Mouse (Mus musculus) olfactory bulb, adult 2 months (tissue): ENCODE data around the gene Tmem144. TPM values are rescaled to one million over a fixed set of nuclear protein-coding genes. Genes with fewer than 3 reads are reported as not detected.

Source experiments
- H3K27ac ChIP-seq: fragments of 200-500 bp; 2 replicates; pipeline ENCODE4 v1.5.1; 2012; ENCODE audit warnings: low read depth, low read length; ENCODE audit not compliant: insufficient read depth
- H3K4me1 ChIP-seq: fragments of 200-500 bp; 2 replicates; pipeline ENCODE4 v1.6.1; 2012; ENCODE audit warnings: low read length; ENCODE audit not compliant: control insufficient read depth, insufficient read depth
- H3K4me3 ChIP-seq: fragments of 200-500 bp; 2 replicates; pipeline ENCODE4 v1.5.1; 2012; ENCODE audit warnings: mild to moderate bottlenecking, low read depth, low read length, moderate library complexity; ENCODE audit not compliant: insufficient read depth
- CTCF ChIP-seq: fragments of 200-500 bp; IDR thresholded peaks from 2 replicates; pipeline ENCODE4 v1.5.1; 2012; ENCODE audit warnings: low read depth, mild to moderate bottlenecking, low read length, moderate library complexity; ENCODE audit not compliant: insufficient read depth
- POLR2A ChIP-seq: fragments of 200-500 bp; IDR thresholded peaks from 2 replicates; pipeline ENCODE4 v1.6.1; 2012; ENCODE audit warnings: mild to moderate bottlenecking, low read depth, low read length, moderate library complexity; ENCODE audit not compliant: insufficient read depth
- WGBS: fragments of 180-500 bp; shearing (Covaris S2); methylation state at CpG from one replicate; pipeline ENCODE4 v1.1.7; 2018; 5-methylcytosine and 5-hydroxymethylcytosine counted together
- polyA plus RNA-seq: library from polyadenylated mRNA; stranded (reverse); fragments of >200 nt; gene quantifications from 2 replicates; pipeline ENCODE4 v1.2.4, GENCODE M21; 2012; ENCODE audit warnings: low replicate concordance; ENCODE audit not compliant: missing spikeins, insufficient read depth, insufficient read length

The Tmem144 gene
- polyA plus RNA-seq, 1 experiment = not detected

DNA sequence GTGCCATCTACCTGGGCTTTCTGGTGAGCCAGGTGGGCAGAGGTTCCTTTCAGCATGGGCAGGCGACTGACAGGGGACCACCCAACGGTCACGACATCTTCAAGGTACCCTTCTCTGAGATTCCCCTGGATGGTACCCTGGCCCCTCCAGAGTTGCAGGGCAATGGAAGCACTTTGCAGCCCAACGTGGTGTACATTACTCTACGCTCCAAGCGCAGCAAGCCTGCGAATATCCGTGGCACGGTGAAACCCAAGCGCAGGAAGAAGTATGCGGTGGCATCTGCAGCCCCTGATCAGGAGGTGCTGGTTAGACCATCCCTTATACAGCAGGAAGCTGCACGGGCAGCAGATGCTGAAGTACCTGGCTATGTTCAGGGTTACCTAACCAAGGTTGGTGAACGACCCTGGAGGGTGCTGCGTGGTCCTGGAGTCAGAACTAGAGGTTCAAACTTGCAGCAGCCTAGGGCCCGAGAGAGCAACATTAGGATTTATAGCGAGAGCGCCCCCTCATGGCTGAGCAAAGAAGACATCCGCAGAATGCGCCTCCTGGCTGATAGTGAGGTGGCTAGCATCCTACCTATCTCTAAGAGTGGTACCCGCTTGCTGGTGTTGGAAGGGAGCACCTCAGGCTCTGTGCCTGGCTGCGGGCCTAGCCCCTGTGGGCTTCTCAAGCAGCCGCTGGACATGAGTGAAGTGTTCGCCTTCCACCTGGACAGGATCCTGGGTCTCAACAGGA lies 34.0 kb upstream of the Tmem144 start:
- H3K27ac ChIP-seq = no peak overlapping the region
- H3K4me3 ChIP-seq = no peak overlapping the region
- H3K4me1 ChIP-seq = peaks cover 10% of the 10 kb centered on the region
- no peak for TF ChIP-seq POLR2A
- TF ChIP-seq CTCF = 0 out of 2 replicates have a peak, but pooled peaks have one; percentile 6
- WGBS = 94% methylated on average over 23 of the region's 23 CpGs

DNA sequence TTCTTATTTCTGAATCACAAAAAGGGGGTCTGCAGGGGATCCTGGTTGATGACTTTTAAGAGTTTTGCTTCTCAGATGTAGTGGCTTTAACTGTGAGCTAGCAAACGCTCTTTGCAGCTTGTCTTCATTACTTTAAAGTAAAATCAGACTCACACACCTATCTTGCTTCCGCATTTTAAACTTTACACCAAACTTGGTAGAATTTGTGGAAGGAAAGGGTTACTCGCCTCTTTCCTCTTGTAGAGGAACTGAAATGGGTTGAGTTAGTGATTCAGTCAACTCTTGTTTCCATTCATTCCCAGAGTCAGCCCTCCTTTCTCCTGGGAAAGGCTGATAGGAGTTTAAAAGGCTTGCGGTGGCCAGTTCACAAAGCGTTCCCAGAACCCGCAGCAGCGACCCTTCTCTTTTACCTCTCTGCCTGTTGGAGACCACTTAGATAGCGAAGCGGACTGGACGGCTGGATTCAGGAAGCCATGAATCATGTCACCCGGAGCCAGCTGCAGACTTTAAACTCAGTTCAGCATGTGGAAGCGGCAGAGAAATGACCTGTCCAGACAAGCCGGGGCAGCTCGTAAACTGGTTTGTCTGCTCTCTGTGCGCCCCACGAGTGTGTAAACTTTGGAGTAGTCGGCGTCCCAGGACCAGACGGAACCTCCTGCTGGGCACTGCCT lies 33.2 kb upstream of the Tmem144 start:
- TF ChIP-seq CTCF (no peak), POLR2A (no peak)
- Histone ChIP-seq H3K4me3 (no peak overlapping the region), H3K27ac (no peak overlapping the region), H3K4me1 (peaks cover 10% of the 10 kb centered on the region)
- WGBS = 64% methylated on average over 19 of the region's 19 CpGs

DNA sequence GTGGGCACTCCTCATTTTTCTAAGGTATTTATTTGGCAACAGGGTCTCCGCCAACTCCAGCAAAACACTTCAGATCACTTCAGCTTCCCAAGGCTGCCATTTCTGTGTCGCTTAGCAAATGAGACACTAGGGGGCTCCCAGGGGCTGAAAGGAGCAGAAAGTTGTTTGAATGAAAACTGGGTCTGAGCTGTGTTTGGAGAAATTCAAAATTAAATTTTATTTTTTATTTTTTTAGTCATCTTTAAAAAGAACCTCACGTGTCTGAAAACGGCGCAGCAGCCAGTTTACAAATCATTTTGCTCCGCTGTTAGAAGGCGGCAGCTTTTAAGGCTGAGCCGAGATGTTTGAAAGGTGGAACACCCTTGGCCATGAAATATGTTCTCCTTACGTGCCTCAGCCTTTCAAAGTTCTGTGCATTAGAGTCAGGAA lies 32.2 kb upstream of the Tmem144 start:
- WGBS = 37% methylated on average over 9 of the region's 9 CpGs
- TF ChIP-seq POLR2A (no peak), CTCF (peak; percentile 47; the same call in 1 of the 2 replicates)
- Histone ChIP-seq H3K27ac (no peak overlapping the region), H3K4me3 (no peak overlapping the region), H3K4me1 (peaks cover 10% of the 10 kb centered on the region)

DNA sequence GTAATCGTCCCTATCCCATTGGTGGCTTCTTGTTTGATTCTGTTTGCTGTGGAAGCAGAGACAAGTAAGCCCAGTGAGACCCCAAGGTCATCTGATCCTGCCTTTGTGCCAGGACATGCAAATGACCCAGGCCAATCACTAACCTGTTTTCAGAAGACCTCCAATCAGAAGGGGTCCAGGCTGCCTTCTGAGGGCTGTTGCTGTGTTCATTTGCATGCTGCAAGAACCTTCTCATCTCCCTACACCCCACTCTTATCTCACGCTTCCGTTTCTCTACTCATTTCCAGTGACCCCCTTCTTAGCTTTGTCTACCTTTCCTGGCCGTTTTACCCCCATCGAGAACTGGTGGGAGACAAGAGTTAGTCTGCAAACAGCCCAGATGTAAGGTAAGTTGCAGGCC lies 31.7 kb upstream of the Tmem144 start, which contains the start of gene Fam198b:
Fam198b (plus strand) TSS at position 229 of the 400 bp plus-strand sequence.
- peaks cover 10% of the 10 kb centered on the region for H3K4me1 ChIP-seq
- no peak within 1 kb of the TSS for H3K4me3 ChIP-seq
- H3K27ac ChIP-seq = no peak within 1 kb of the TSS
- WGBS = 69% methylated on average over 5 of the region's 5 CpGs
- TF ChIP-seq POLR2A = no peak
- no peak for TF ChIP-seq CTCF

DNA sequence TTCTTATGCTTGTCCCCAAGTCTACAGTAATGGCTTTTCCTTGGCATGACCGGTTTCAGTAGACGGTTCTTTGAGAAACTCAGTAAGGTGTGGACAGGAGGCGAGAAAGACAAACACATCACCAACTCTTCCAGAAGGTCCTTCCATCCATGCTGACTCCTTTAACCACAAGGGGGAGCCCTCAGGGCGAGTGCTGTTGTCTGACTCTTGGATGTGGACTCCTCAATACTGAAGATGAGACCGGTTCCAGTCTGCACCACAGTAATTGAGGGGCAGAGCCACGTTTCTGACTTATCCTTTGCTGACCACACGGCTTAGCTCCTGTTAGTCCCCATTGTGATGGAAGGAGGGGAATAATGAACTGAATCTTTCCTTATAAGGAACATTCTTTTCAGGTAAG lies 30.5 kb upstream of the Tmem144 start:
- 46% methylated on average over 7 of the region's 7 CpGs for WGBS
- H3K4me3 ChIP-seq = no peak overlapping the region
- TF ChIP-seq CTCF (peak; percentile 55), POLR2A (no peak)

DNA sequence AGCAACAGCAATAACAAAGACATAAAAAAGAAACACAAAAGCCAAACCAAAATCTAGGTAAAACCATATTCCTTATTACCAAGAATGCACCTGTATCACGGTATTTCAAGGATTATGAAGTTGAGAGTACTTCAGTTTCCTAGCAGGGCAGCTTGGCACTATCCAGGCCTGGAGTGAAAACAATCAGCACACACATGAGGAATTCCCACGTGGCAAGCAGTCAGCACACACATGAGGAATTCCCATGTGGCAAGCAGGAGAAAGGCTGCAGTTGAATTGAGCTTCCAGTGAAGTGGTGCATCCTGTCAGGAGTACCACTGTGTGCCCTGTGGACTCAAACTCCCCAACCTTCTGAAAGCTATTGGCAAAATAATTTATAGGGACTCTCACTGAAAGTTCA lies 29.1 kb upstream of the Tmem144 start:
- peaks cover 9% of the 10 kb centered on the region for H3K4me1 ChIP-seq
- H3K4me3 ChIP-seq = no peak overlapping the region
- 66% methylated on average over 2 of the region's 2 CpGs for WGBS
- H3K27ac ChIP-seq = no peak overlapping the region
- TF ChIP-seq CTCF (no peak), POLR2A (no peak)

More for the DNA sequence above, 30.5 kb upstream of the Tmem144 start:
- Histone ChIP-seq H3K27ac (no peak overlapping the region), H3K4me1 (peaks cover 12% of the 10 kb centered on the region)

DNA sequence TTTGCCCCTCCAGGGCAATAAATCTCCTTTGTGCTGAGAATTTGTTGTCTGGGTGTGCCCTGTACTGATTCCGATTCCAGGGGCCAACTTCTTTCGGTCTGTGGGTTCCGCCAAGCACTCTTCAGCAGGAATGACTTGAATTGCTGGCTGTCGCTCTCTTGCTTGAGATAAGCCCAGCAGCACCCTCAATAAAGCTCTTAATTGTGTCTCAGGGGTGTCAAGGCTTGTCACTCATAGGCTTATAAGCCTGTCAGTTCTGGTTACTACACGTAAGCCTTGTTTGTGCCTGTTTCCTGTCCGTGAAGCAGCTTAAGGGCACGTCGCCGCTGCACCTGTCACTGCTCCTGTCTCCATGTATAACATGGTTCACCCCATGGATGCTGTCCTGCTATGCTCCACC lies 26.7 kb upstream of the Tmem144 start:
- whole genome bisulfite sequencing = 75% methylated on average over 9 of the region's 9 CpGs
- TF ChIP-seq CTCF (no peak), POLR2A (no peak)
- H3K4me3 ChIP-seq = no peak overlapping the region
- H3K4me1 ChIP-seq = 0 out of 2 replicates have a peak, but pooled peaks cover 2% of the 10 kb centered on the region
- no peak overlapping the region for H3K27ac ChIP-seq

DNA sequence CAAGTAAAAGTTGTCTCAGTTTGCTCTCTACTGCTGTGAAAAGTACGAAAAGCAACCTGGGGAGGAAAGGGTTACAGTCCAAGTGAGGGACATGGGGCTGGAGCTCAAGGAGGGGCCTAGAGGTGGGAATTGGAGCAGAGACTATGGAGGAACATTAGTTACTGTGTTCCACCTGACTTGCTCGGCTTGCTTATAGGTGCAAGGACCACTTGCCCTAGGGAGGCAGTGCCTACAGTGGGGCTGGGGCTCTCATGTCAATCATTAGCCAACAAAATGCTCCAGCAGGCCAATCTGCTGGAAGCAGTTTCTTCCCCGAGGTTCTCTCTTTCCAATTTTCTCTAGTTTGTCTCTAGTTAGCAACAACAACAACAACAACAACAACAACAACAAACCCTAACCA lies 25.8 kb upstream of the Tmem144 start:
- TF ChIP-seq CTCF (no peak), POLR2A (no peak)
- Histone ChIP-seq H3K4me3 (no peak overlapping the region), H3K4me1 (0 out of 2 replicates have a peak, but pooled peaks cover 2% of the 10 kb centered on the region), H3K27ac (no peak overlapping the region)
- 77% methylated on average over 3 of the region's 3 CpGs for WGBS

DNA sequence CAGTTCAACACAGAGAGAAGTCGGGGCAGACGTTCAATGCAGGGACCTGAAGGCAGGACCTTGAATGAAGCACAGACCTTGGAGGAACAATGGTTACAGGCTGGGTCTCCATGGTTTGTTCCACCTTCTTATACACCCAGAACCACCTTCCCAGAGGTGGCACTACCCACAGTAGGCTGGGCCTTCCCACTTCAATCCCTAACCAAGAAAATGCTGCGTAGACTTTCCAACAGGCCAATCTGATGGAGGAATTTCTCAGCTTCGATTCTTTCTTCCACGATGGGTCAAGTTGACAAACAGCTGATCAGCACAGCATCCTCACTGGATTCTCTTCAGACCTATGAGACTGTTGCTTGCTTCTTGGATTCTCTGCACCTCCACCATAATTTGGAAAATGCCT lies 22.9 kb upstream of the Tmem144 start:
- no peak for TF ChIP-seq POLR2A
- no peak for TF ChIP-seq CTCF
- Histone ChIP-seq H3K27ac (no peak overlapping the region), H3K4me1 (0 out of 2 replicates have a peak, but pooled peaks cover 2% of the 10 kb centered on the region), H3K4me3 (no peak overlapping the region)
- WGBS = 94% methylated on average over 5 of the region's 5 CpGs
